Mouse (Mus musculus) liver, embryonic 12.5 days (tissue): ENCODE data around the gene Rpain. TPM values are rescaled to one million over a fixed set of nuclear protein-coding genes. Genes with fewer than 3 reads are reported as not detected.
A peak's percentile ranks its signal among the peaks of the same experiment; 100 is the strongest.

Source experiments
- ATAC-seq: fragments of 200-750 bp; cut with Nextera tagmentation; 2 replicates; pipeline ENCODE4 v1.8.0; 2017; ENCODE audit warnings: moderate number of reproducible peaks, mild to moderate bottlenecking, moderate library complexity
- H3K27ac ChIP-seq: fragments of 300-500 bp; sonication (generic); 2 replicates; pipeline ENCODE4 v1.5.1; 2016; ENCODE audit warnings: mild to moderate bottlenecking
- H3K27me3 ChIP-seq: fragments of 300-500 bp; sonication (generic); replicated peaks from 2 replicates; pipeline ENCODE4 v1.6.1; 2016; ENCODE audit warnings: mild to moderate bottlenecking, moderate library complexity
- H3K36me3 ChIP-seq: fragments of 300-500 bp; sonication (generic); 2 replicates; pipeline ENCODE4 v1.6.1; 2016; ENCODE audit warnings: mild to moderate bottlenecking, moderate library complexity
- H3K4me1 ChIP-seq: fragments of 300-500 bp; sonication (generic); 2 replicates; pipeline ENCODE4 v1.6.1; 2016
- H3K4me2 ChIP-seq: fragments of 300-500 bp; sonication (generic); 2 replicates; pipeline ENCODE4 v1.6.1; 2016; ENCODE audit warnings: mild to moderate bottlenecking, moderate library complexity
- H3K4me3 ChIP-seq: fragments of 300-500 bp; sonication (generic); 2 replicates; pipeline ENCODE4 v1.5.1; 2016; ENCODE audit warnings: mild to moderate bottlenecking, moderate library complexity
- H3K9ac ChIP-seq: fragments of 300-500 bp; sonication (generic); 2 replicates; pipeline ENCODE4 v1.6.1; 2016; ENCODE audit warnings: mild to moderate bottlenecking, moderate library complexity
- H3K9me3 ChIP-seq: fragments of 300-500 bp; sonication (generic); replicated peaks from 2 replicates; pipeline ENCODE4 v1.6.1; 2016; ENCODE audit warnings: mild to moderate bottlenecking, moderate library complexity
- WGBS: fragments of 180-500 bp; shearing (Covaris S2); methylation state at CpG from one replicate; pipeline ENCODE4 v1.1.7; 2016; ENCODE audit not compliant: insufficient replicate concordance; 5-methylcytosine and 5-hydroxymethylcytosine counted together
- polyA plus RNA-seq: library from polyadenylated mRNA; unstranded; fragments of >200 nt; fragmentation: Nextera tagmentation; extraction: Ambion mirVana; gene quantifications from 2 replicates; pipeline ENCODE4 v1.2.1, GENCODE M21; 2016

Gene Rpain
- polyA plus RNA-seq, result 104 and 105 TPM in 2 replicates

GRCm38 (mm10) chr11:70969821-70970559 is at the start of gene Rpain, which contains the start of gene Nup88:
Rpain (plus strand) TSS chr11:70970213.
Nup88 (minus strand) TSS chr11:70969973.
- peak; percentile 92 for ATAC-seq
- Histone ChIP-seq H3K4me3 (peak within 1 kb of the TSS; percentile 90), H3K9me3 (no peaks in the 10 kb centered on the region), H3K27me3 (no peaks in the 10 kb centered on the region), H3K27ac (peak within 1 kb of the TSS; percentile 98), H3K4me2 (peak within 1 kb of the TSS; percentile 89), H3K9ac (peak within 1 kb of the TSS; percentile 86), H3K36me3 (peaks cover 58% of the 10 kb centered on the region), H3K4me1 (peaks cover 53% of the 10 kb centered on the region)
- under 1% methylated on average over 43 of the region's 43 CpGs for WGBS

- H3K9ac ChIP-seq, result no peak overlapping the region
- no peak overlapping the region for H3K4me2 ChIP-seq
- no peak for ATAC-seq
- H3K36me3 ChIP-seq, result peaks cover 80% of the 10 kb centered on the region
- 79% methylated on average over 5 of the region's 5 CpGs for WGBS
- H3K4me1 ChIP-seq, result no peaks in the 10 kb centered on the region
- no peaks in the 10 kb centered on the region for H3K27me3 ChIP-seq
- no peaks in the 10 kb centered on the region for H3K9me3 ChIP-seq
- no peak overlapping the region for H3K4me3 ChIP-seq
- H3K27ac ChIP-seq, result no peak overlapping the region
Observed at GRCm38 (mm10) chr11:70931461-70931860, 38.6 kb upstream of the Rpain start.

- H3K4me1 ChIP-seq, result no peaks in the 10 kb centered on the region
- no peak for ATAC-seq
- no peak overlapping the region for H3K4me3 ChIP-seq
- H3K36me3 ChIP-seq, result peaks cover 90% of the 10 kb centered on the region
- WGBS, result 88% methylated on average over 7 of the region's 7 CpGs
- H3K27me3 ChIP-seq, result no peaks in the 10 kb centered on the region
- no peaks in the 10 kb centered on the region for H3K9me3 ChIP-seq
- no peak overlapping the region for H3K9ac ChIP-seq
- no peak overlapping the region for H3K27ac ChIP-seq
- no peak overlapping the region for H3K4me2 ChIP-seq
Observed at GRCm38 (mm10) chr11:70935316-70935715, 34.7 kb upstream of the Rpain start.

GRCm38 (mm10) chr11:70942596-70942995 is 27.4 kb upstream of the Rpain start:
- Histone ChIP-seq H3K9me3 (no peaks in the 10 kb centered on the region), H3K4me1 (no peaks in the 10 kb centered on the region), H3K4me2 (no peak overlapping the region), H3K4me3 (no peak overlapping the region), H3K9ac (no peak overlapping the region), H3K27me3 (no peaks in the 10 kb centered on the region), H3K27ac (no peak overlapping the region), H3K36me3 (peaks cover 96% of the 10 kb centered on the region)
- 63% methylated on average over 1 of the region's 1 CpGs for WGBS
- no peak for ATAC-seq

- Histone ChIP-seq H3K4me1 (no peaks in the 10 kb centered on the region), H3K4me3 (no peak overlapping the region), H3K9me3 (no peaks in the 10 kb centered on the region), H3K36me3 (peaks cover 96% of the 10 kb centered on the region), H3K27ac (no peak overlapping the region), H3K4me2 (no peak overlapping the region), H3K9ac (no peak overlapping the region), H3K27me3 (no peaks in the 10 kb centered on the region)
- WGBS, result 92% methylated on average over 7 of the region's 7 CpGs
- ATAC-seq, result no peak
Observed at GRCm38 (mm10) chr11:70943651-70944050, 26.4 kb upstream of the Rpain start.

- ATAC-seq, result no peak
- no peak overlapping the region for H3K4me2 ChIP-seq
- 78% methylated on average over 4 of the region's 4 CpGs for WGBS
- H3K27me3 ChIP-seq, result no peaks in the 10 kb centered on the region
- H3K9me3 ChIP-seq, result no peaks in the 10 kb centered on the region
- H3K9ac ChIP-seq, result no peak overlapping the region
- H3K27ac ChIP-seq, result no peak overlapping the region
- H3K36me3 ChIP-seq, result peaks cover 97% of the 10 kb centered on the region
- H3K4me3 ChIP-seq, result no peak overlapping the region
- no peaks in the 10 kb centered on the region for H3K4me1 ChIP-seq
Observed at GRCm38 (mm10) chr11:70944935-70945817, 24.8 kb upstream of the Rpain start.

GRCm38 (mm10) chr11:70954711-70955110 is 15.3 kb upstream of the Rpain start:
- 85% methylated on average over 4 of the region's 4 CpGs for WGBS
- peaks cover 98% of the 10 kb centered on the region for H3K36me3 ChIP-seq

GRCm38 (mm10) chr11:70960786-70961554 is 9.0 kb upstream of the Rpain start:
- Histone ChIP-seq H3K9ac (no peak overlapping the region), H3K36me3 (peaks cover 97% of the 10 kb centered on the region), H3K27me3 (no peaks in the 10 kb centered on the region), H3K4me2 (no peak overlapping the region), H3K9me3 (no peaks in the 10 kb centered on the region), H3K27ac (no peak overlapping the region), H3K4me1 (peaks cover 24% of the 10 kb centered on the region), H3K4me3 (no peak overlapping the region)
- ATAC-seq, result peak; percentile 24; the same call in 1 of the 2 replicates
- 52% methylated on average over 5 of the region's 5 CpGs for WGBS

More at GRCm38 (mm10) chr11:70954711-70955110, 15.3 kb upstream of the Rpain start:
- Histone ChIP-seq H3K27ac (no peak overlapping the region), H3K4me1 (no peaks in the 10 kb centered on the region), H3K9ac (no peak overlapping the region), H3K9me3 (no peaks in the 10 kb centered on the region), H3K27me3 (no peaks in the 10 kb centered on the region), H3K4me3 (no peak overlapping the region), H3K4me2 (no peak overlapping the region)
- no peak for ATAC-seq

GRCm38 (mm10) chr11:70964222-70964907 is 5.6 kb upstream of the Rpain start:
- no peak overlapping the region for H3K4me3 ChIP-seq
- no peak overlapping the region for H3K9ac ChIP-seq
- ATAC-seq, result no peak
- 81% methylated on average over 4 of the region's 4 CpGs for WGBS
- H3K27ac ChIP-seq, result no peak overlapping the region
- H3K27me3 ChIP-seq, result no peaks in the 10 kb centered on the region
- H3K4me2 ChIP-seq, result no peak overlapping the region
- no peaks in the 10 kb centered on the region for H3K9me3 ChIP-seq
- H3K4me1 ChIP-seq, result peaks cover 41% of the 10 kb centered on the region
- H3K36me3 ChIP-seq, result peaks cover 79% of the 10 kb centered on the region

GRCm38 (mm10) chr11:70969271-70969794 is 680 bp upstream of the Rpain start:
- Histone ChIP-seq H3K27ac (peak overlapping the region; percentile 98), H3K36me3 (peaks cover 58% of the 10 kb centered on the region), H3K9me3 (no peaks in the 10 kb centered on the region), H3K4me2 (peak overlapping the region; percentile 89), H3K4me1 (peaks cover 52% of the 10 kb centered on the region), H3K9ac (peak overlapping the region; percentile 86), H3K27me3 (no peaks in the 10 kb centered on the region), H3K4me3 (peak overlapping the region; percentile 90)
- WGBS, result under 1% methylated on average over 25 of the region's 25 CpGs
- no peak for ATAC-seq
